Mouse (Mus musculus) thymus, postnatal 25 days (tissue): Measurements from ENCODE around the gene Lysmd3.
A peak's percentile ranks its signal among the peaks of the same experiment; 100 is the strongest.
"Not testable (repeated sequence)": the region's sequence is repeated elsewhere in the genome, so short reads cannot be mapped to it uniquely, and the experiment has no call there.

Source experiments
- DNase-seq: peaks from one replicate; pipeline ENCODE4 v3.0.0; 2022

Gene Lysmd3

DNA sequence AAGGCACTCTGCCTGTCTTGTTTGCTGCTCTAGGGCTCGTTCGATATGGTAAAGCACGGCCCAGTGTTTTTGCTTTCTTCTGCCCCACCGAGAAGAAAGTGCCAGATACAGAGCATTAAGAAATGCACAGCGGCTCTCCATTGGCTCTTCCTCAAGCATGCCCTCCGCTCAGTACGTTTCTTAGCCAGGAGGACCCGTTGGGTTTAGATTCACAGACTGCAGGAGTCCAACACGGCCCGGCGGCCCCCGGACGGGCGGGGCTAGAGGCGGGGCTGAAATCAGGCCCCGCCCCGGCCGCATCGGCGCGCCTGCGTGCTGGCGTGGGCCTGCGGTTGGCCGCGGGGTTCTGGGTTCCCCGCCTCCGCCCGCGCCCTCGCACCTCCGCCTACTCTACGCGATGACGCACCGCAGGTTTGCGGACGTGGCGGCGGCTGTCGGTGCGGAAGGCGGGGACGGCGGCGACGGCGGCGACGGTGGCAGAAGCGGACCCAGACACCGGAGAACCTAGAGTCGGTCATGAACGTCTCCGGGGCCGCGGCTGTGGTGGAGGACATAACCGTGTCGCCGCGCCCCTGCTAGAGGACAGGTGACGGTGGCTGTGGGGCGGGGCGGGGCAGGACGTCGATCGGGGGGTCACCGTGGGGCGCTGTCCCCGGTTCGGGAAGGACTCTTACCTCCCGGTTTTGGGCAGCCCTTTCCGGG lies at the start of gene Lysmd3:
Lysmd3 (plus strand) TSS at position 313 of the 702 bp plus-strand sequence.
- peak; percentile 92 for DNase-seq

DNA sequence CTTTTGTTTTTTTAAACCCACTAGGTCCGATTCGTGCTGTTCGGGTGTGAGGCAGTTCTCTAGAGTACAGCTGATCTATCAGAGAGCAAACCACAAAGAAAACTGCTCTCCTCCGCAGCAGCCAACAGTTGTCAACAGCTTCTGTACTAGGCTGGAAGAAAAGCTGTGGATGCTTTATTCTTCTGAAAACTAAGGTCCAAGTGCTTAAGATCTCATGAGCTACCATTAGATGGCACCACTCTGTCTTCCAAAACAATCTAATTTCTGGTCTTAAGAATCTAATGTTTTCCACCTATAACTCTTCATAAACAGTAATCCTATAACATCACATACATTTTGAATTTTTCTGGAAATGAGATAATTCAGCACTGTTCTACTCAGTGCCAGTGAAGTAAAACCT lies 47.1 kb upstream of the Lysmd3 start:
- no peak for DNase-seq

DNA sequence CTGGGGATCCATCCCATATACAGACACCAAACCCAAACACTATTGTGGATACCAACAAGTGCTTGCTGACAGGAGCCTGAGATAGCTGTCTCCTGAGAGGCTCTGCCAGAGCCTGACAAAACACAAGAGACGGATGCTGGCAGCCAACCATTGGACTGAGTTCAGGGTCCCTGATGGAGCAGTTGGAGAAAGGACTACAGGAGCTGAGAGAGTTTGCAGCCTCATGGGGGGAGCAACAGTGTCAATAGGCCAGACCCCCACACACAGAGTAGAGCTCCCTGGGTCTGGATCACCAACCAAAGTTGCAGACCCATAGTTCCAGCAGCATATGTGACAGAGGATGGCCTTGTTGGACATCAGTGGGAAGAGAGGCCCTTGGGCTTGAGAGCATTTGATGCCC lies 29.6 kb upstream of the Lysmd3 start:
- not testable (repeated sequence) for DNase-seq

DNA sequence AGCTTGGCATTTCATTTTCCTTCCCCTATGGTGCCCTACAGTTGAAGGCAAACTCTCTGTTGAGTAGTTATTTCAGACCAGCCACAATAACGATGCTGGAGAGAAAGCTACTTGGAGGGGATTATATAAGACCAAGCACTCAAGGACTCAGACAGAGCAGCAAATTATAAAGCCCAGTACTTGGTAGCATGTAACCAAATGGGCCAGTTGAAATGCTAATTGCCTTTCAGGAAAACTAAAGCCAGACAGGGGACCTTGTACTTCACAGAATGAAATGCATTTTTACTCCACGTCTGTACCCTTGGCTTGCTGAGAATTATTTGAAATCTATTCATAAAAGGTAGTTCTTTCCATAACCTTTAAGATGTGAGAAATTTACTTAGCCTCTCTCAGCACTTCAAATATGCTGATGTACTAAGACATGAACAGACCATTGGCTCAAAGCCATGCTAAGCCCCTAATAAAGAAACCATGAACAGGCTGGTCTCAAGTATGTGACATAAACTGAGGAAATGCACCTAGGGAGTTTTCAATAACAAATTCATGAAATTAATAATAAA lies 28.8 kb upstream of the Lysmd3 start:
- DNase-seq: no peak

DNA sequence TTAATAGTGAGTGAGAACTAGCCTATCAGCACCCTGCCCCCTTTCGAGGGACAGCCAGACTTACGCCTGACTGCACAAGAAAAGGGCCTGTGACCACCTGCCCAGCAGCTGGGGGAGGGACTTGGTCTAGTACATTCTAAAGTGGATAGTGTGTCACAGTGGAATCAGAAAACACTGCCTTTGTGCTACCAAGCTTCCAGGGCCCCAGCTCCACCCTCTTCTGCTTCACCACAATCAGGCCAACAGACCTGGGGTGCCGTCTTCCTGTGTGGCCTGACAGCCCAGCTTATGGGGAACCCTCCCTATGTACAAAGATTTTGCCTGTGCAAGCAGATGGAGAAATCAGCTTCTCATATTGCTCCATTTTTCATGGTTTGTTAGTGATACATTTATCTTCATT lies 28.1 kb upstream of the Lysmd3 start:
- no peak for DNase-seq

DNA sequence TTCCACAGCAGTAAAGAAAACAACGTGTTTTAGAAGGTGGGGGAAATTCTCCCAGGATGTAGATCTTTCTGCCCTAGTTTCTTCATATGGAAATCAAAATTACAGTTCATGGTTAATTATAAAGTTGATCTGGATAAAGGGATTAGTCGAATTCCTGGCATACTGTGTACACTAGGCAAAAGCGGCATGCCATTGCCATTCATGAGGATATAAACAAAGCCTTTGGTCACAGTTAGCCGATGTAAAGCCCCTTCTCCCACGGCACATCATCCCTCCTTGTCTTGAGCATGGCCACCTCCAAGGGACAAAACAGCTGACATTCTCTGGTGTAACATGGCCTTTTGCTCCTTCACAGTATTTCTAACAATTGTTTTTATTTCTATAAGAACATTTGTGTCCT lies 26.9 kb upstream of the Lysmd3 start:
- no peak for DNase-seq

DNA sequence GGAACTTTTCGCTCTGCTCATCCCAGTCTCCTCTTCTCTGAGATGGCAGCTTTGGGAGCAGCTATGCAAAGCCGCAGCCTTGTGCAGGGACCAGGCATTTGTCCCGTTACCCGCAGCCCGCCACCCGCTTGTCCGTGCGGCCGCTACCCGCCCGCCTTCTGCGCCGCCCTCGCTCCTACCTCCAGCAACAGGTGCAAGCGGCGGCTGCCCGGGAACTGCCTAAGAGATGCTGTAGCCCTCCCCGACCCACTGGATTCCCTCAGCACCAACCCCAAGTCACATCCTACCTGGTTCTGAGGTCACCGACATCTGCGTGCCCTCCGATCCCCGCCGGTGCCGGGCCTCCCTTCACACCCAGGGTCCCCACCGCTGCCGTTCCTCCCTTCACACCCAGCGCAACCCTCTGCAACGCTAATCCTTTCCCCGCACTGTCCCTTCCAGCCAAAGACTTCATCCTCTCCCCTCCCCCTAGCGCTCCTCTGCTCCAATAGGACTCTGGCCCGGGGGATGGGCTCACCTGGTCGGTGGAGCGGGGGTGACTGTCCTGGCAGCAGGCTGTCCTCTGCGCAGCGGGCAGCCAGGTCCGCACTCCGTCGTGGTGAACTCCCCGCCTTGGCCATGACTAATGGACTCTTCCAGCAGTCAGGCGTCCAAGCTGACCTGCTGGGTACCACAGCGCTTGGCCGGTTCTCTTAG lies 24.6 kb upstream of the Lysmd3 start, which contains the start of gene Adgrv1:
Adgrv1 (minus strand) TSS at position 435 of the 696 bp plus-strand sequence.
- no peak for DNase-seq

DNA sequence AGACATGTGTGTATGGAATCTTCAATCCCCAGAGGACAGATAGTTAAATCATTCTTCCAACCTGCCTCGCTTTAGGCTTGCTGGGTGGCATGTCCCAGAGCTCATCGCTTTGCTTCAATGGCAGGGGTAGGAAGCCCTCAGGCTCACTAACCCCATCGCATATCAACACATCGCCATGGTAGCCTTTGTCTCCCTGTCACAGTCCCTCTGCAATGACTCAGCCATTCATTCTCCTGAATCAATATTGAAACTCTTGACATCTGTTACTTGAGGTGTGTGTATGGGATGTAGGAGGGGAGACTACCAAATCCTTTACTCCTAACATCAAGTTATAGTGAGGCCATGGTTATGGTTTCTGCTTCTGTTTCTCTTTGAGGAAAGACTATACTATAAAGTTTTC lies 17.8 kb upstream of the Lysmd3 start:
- DNase-seq: no peak

DNA sequence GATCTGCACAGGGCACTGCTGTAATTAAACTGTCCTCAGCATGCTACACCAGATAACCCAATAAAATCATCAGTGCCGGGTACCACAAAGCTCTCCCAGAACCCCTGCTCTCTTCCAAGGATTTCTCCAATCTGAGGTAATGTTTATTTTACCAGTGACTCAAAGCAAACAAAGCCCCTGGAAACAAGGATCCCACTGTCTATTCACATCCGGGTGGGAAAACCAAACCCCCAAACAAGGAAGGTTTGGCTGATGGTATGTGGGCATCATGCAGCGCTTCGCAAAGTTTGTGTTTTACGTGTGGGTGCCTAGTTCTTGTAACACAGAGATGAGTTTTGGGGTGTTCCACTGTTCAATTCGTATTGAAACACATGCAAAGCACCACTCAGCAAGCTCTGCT lies 16.6 kb upstream of the Lysmd3 start:
- DNase-seq: no peak

DNA sequence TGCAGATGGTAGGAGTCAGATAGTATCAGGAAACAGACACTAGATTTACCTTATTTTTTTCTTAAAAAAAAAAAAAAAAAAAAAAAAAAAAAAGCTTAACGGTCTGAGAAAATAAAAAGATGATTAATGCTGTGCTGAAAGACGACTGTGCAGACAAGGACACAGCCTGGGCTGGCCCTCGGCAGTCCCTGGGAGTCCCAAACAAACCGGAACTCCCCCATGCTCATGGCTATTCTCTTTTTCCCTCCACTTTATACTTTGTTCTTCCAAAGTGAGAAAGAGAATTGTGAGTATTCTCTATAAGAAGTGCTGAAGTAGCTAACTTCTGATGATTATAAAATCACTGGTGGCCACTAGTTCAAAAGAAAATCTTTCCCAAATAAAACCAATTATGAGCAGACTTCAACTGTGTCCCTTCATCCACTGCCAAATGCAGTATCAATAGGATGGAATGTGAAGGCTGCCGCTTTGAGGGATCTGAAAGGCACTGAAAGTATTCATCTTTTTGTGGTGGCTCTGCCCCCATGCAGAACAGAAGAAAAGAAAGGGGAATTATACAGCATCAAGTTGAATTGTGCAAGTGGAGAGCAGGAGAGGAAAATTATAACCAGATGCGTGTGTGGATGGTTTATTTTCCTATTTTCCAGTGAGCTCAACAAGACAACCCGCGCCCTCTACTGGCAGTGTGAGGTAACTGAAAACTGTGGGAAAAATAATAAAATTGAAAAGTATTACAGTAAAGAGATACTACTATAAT lies 16.0 kb upstream of the Lysmd3 start:
- peak; percentile 39 for DNase-seq

DNA sequence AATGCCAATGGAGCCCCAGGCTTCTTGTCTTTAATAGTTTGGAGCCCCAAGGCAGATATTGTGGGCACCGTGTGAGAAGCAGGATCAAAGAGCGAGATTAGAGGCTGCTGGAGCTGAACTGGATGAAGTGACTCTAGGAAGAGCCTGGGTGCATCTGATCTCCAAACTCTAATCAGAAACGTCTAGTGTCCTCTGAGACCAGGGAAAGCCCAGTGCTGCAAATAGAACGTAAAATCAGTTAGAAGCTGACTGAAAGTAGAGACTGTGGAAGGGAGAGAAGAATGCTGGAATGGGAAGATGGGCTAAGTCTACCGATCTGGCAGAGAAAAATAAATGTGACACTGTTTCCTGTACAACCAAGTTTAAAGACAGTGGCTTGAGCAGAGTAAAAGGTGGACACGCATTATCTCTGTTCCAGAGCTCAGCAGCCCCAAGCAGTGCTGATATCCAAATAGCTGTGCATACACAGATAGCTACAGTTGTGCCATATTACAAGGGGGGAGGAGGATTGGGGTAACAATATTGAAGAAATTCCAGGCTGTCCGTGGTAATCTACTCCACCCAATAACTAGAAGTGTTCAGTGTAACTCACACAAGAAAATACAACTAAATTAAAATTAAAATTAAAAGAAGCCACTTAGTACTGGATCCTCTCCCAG lies 14.8 kb upstream of the Lysmd3 start:
- DNase-seq: no peak

DNA sequence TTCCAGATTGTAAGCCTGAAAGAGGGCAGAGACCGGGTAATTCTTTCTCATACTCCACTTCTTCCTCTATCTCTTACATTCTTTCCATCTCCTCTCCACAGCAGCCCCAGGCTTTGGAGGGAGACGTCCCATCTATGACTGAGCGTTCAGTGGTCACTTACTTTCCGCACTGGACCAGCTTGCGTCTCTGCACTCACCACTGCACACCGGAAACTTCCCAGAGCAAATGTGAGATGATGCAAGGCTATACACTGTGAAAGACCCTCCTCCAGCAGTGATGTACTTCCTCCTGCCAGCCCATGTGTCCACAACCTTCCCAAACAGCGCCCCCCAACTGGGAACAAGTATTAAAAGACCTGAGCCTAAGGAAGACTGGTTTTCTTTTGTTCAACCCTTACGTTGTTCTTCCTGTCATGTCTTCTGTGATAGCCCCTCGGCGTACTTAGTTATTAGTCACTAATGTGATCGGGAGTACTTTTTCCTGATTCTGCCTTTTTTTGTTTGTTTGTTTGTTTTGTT lies 13.4 kb upstream of the Lysmd3 start:
- DNase-seq: no peak

DNA sequence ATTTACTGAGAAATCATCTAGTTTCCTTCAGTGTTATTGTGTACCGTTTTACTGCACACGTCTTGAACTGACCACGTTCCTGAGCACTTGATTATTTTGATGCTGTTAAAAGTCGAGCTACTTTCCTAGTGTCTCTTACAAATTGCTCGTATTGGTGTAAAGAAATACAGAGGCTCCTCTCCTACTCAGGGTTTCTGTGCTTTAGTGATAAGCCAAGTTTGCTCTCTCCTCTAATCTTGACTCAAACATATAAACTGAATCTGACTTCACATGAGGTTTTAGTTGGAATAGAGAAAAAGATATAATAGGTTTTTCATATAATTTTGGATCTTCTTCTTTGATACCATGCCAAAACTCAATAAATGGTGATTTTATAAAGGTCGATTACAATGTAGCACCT lies 11.1 kb upstream of the Lysmd3 start:
- no peak for DNase-seq

DNA sequence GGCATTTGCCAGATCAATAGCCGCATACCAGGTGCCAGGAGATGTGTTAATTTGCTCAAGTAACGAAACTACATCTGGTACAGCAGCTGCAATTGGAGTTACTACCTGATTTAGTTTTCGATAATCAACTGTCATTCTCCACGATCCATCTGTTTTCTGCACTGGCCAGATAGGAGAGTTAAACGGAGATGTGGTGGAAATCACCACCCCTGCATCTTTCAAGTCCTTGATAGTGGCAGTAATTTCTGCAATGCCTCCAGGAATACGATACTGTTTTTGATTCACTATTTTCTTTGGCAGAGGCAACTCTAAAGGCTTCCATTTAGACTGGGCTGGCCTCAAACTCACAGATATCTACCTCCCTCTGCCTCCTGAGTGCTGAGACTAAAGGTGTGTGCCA lies 7.1 kb upstream of the Lysmd3 start:
- not testable (repeated sequence) for DNase-seq

DNA sequence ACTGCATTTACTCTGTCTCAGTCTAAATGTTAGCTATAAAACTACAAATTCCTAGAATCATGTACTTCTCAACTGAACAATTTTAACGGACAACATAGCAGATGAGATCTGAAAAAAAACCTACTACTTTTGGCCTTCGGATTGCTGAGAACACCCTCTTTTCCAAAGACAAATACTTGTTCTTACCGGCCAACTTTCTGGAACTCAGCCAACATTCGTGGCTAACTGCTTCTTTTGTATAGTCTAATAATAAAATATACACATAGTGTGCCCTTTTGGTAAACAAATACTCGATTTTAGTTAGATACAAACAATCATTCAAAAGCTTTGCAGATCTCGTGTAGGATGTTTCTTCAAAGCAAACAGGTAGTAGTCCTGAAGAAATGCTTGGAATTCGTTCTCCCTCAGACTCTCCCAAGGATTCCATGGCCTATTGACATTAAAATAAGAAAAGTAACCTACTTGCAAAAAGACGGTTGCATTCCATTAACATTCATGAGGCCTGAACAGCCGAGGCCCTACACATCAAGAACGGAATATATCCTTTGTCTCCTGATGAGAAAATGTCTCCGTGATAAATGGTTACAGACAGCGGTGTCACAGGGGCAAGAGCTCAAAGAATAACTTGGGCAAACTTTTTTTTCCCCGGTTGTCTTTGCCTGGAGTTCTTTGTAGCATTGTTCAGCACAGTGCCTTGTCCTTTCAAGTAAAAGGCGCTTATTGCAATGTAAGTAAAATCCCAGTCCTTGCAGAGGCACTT lies 1.2 kb upstream of the Lysmd3 start:
- no peak for DNase-seq

DNA sequence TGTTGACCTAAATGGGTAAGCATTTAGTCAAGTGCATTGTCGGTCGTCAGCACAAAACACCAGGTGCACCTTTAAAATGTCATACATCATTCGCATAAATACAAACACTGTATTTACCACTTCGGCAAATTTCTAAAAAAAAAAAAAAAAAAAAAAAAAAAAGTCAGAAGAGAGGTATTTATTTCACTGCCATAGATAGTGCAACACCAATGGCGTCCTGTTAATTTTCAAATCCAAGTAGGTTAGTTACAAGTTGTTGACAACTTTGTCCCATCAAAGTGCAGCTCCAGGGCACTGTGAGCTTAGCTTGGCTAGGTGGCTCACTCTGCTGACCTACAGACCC lies 484 bp upstream of the Lysmd3 start:
- no peak for DNase-seq

DNA sequence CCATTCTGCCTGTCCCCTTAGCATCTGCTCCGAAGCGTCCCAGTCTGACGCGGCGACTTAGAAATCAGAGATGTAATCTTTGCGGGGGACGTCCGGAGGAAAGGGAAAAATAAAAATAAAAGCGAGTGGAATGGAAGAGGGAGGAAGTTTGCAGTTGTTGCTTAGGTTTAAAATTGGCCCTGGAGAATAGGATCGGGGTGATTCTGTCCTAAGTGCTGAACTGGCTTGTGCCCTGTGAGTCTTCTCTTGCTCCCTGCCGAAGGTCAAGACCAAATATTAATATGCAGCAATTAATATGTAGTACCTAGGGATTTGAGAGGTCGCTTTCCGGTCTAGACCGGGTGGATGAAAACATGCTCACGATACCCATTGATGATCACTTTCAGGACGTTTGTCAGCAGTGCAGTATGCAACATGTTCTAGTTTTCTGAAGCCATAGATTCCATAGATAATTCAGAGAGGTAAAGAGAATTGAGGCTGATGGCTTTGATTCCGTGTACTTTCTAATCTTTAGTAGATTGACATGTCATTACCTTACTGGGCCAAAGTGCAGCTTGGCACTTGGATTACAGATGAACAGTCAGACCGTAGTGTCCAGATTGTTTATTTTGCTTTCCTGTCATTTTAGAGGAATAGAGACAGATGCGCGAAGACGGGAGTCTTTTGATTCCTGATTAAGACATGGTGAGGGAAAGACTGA lies 740 bp downstream of the Lysmd3 start:
- DNase-seq: no peak

DNA sequence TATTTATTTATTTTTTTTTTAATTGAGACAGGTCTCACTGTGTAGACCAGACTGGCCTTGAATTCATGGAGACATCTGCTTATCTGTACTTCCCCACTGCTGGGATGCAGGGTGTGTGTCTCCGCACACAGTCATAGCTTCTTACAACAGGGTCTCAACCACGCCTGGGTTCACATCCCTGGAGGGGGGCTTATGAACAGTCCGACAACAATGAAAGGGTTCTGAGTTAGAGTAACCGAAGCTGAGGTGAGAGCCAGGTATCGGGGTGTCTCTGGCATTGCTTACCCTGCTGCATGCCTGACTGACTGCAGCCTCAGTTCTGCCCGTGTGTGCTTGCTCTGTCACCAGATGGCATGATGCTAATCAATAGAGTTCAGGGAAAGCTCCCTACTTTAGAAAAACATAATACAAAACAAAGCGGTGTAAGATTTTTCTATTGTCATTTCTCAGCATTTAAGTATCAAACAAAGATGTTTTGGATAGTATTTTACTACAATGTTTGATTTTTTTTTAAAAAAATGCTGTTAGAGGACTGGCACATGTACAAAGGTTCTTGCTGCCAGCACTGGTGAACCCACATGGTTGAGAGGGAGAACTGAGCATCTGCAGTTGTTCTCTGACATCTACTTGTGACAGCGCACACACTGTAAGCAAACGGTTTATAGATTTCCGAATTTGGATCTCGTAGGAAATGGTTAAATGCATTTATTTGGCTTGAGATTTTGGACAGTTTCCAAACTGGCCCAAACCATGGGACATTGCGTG lies 6.3 kb downstream of the Lysmd3 start:
- DNase-seq: no peak

DNA sequence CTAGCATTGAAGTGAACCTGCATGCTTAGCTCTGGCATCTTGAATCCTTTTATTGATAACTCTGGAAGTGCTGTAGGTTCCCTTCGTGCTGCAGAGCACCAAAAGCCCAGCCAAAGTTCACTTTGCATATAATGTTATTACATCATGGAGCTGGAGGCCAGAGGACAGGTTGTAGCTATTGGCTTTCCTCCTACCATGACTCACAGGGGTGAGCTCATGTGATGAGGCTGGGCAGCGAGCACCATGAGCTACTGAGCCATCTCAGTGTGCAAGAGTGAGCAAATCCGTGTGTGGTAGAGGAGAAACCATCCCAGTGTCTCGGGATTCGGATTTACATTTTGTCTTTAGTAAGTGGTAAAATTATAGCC lies 6.9 kb downstream of the Lysmd3 start:
- no peak for DNase-seq

DNA sequence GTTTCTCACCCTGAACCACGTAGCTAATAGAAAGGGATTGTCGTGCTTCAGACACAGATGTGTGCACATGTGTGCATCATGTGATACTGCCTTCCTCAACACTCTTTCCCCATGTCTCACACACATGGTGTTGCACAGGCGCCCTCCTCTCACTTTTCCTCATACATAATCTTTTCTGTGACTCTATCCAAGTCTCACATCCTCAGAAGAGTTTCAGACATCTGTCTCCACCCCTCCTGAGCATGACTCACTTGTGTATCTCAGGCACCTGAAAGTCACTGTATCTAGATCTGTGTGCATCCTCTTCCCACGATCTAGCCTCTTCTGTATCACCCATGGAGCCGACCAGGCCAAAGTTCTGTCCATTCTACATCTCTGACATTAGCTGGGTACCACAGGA lies 10.2 kb downstream of the Lysmd3 start:
- DNase-seq: no peak

DNA sequence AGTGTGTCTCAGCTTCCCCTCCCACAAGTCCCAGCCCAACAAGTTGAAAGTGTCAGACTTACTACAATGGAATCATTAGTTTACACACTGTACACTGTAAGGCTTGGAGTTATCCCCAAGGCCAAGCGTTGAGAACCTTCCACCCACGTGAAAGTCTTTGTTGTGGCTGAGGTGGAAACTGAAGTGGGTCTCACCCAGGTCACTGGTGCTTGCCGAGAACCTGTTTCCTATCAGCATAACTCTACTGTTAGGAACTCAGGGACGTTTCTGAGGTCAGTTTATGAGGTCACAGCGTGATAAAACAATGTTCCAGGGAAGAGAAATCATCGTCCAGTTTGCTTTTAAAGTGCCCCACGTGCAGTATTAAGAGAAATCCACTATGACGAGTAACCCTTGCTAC lies 17.9 kb downstream of the Lysmd3 start:
- DNase-seq: no peak
